ENCODE assay signal across 11 mouse cellular contexts in genomic region chr11:5314330-5314741, GRCm38 (mm10). TPM values are rescaled to one million over a fixed set of nuclear protein-coding genes. Genes with fewer than 3 reads are reported as not detected.
DNase-seq lines count a peak whose midpoint lies in the region; ATAC-seq and TF ChIP-seq lines count a peak whose summit lies in the region.
"Had no signal": no experiment of that assay in that cellular context is flagged by ENCODE, and none has a peak within 500 bp of the region (broad histone marks: within the 10 kb centered on the region; RNA-seq: fewer than 3 reads in every experiment).

No protein-coding gene starts in this region.

- H3K27ac ChIP-seq in lung, embryonic 14.5 days (ENCODE audit: low read depth): peak overlapping the region; percentile 43; the same call in 1 of the 2 replicates
- peak overlapping the region; percentile 68 for H3K27ac ChIP-seq in hindbrain, postnatal 0 days
- H3K27ac ChIP-seq in neural tube, embryonic 15.5 days (replicated peaks): peak overlapping the region; percentile 71
- no peak overlapping the region for H3K27ac ChIP-seq in intestine, postnatal 0 days (ENCODE audit: low read depth, low read length)
- H3K27ac ChIP-seq: heart, embryonic 10.5 days; macrophage; neural tube, embryonic 12.5 days had no signal

- no peak overlapping the region for H3K4me3 ChIP-seq in lung, embryonic 14.5 days (ENCODE audit: low read depth, low read length)
- H3K4me3 ChIP-seq in hindbrain, postnatal 0 days (ENCODE audit: low read length): no peak overlapping the region
- no peak overlapping the region for H3K4me3 ChIP-seq in neural tube, embryonic 15.5 days (replicated peaks)
- H3K4me3 ChIP-seq in intestine, postnatal 0 days (ENCODE audit: low read depth, low read length): no peak overlapping the region
- H3K4me3 ChIP-seq: heart, embryonic 10.5 days; neural tube, embryonic 12.5 days had no signal

- H3K4me2 ChIP-seq in lung, embryonic 14.5 days: no peak overlapping the region
- H3K4me2 ChIP-seq in hindbrain, postnatal 0 days (ENCODE audit: low read depth, low read length): no peak overlapping the region
- no peak overlapping the region for H3K4me2 ChIP-seq in neural tube, embryonic 15.5 days
- no peak overlapping the region for H3K4me2 ChIP-seq in intestine, postnatal 0 days (replicated peaks; ENCODE audit: low read depth)
- H3K4me2 ChIP-seq: neural tube, embryonic 12.5 days had no signal

- peak; percentile 22 to 42 for DNase-seq in cerebellum, adult 18-20 months
- DNase-seq in cerebellum, adult 9-10 months: no peak
- no peak for DNase-seq in lung, embryonic 14.5 days
- no peak for DNase-seq in lung, postnatal 14 days
- DNase-seq in hindbrain, postnatal 0 days (ENCODE audit: low spot score): no peak
- DNase-seq in thymus, postnatal 10 days (ENCODE audit: low spot score in 2 of 2): no peak

- H3K36me3 ChIP-seq in lung, embryonic 14.5 days (ENCODE audit: insufficient read depth): no peaks in the 10 kb centered on the region; the same call in 1 of the 2 replicates
- no peaks in the 10 kb centered on the region for H3K36me3 ChIP-seq in hindbrain, postnatal 0 days (ENCODE audit: insufficient read depth, low read length)
- no peaks in the 10 kb centered on the region for H3K36me3 ChIP-seq in neural tube, embryonic 15.5 days
- no peaks in the 10 kb centered on the region for H3K36me3 ChIP-seq in intestine, postnatal 0 days (ENCODE audit: control insufficient read depth, insufficient read depth)
- H3K36me3 ChIP-seq: heart, embryonic 10.5 days; neural tube, embryonic 12.5 days had no signal

- no peak overlapping the region for H3K9ac ChIP-seq in lung, embryonic 14.5 days
- H3K9ac ChIP-seq in hindbrain, postnatal 0 days (replicated peaks; ENCODE audit: low read length): no peak overlapping the region
- H3K9ac ChIP-seq in neural tube, embryonic 15.5 days (replicated peaks): no peak overlapping the region
- no peak overlapping the region for H3K9ac ChIP-seq in intestine, postnatal 0 days (ENCODE audit: low read depth, low read length)
- H3K9ac ChIP-seq: neural tube, embryonic 12.5 days had no signal

- peaks cover 16% of the 10 kb centered on the region for H3K4me1 ChIP-seq in lung, embryonic 14.5 days (ENCODE audit: insufficient read depth)
- H3K4me1 ChIP-seq in hindbrain, postnatal 0 days (ENCODE audit: insufficient read depth, low read length): peaks cover 32% of the 10 kb centered on the region
- peaks cover 30% of the 10 kb centered on the region for H3K4me1 ChIP-seq in neural tube, embryonic 15.5 days
- no peaks in the 10 kb centered on the region for H3K4me1 ChIP-seq in intestine, postnatal 0 days (replicated peaks; ENCODE audit: control insufficient read depth, insufficient read depth, low read length)

- ATAC-seq in lung, embryonic 14.5 days (ENCODE audit: insufficient read depth): no peak
- ATAC-seq in hindbrain, postnatal 0 days: no peak
- ATAC-seq in neural tube, embryonic 15.5 days (ENCODE audit: low FRiP score): no peak
- no peak for ATAC-seq in intestine, postnatal 0 days

- 49% methylated on average over 3 of the region's 3 CpGs for WGBS in lung, embryonic 14.5 days
- WGBS in hindbrain, postnatal 0 days: 23% methylated on average over 3 of the region's 3 CpGs
- WGBS in neural tube, embryonic 15.5 days: 34% methylated on average over 3 of the region's 3 CpGs
- WGBS in intestine, postnatal 0 days: 58% methylated on average over 3 of the region's 3 CpGs

- H3K27me3 ChIP-seq in lung, embryonic 14.5 days (ENCODE audit: insufficient read depth, low read length): no peaks in the 10 kb centered on the region
- no peaks in the 10 kb centered on the region for H3K27me3 ChIP-seq in hindbrain, postnatal 0 days (ENCODE audit: insufficient read depth, low read length)
- no peaks in the 10 kb centered on the region for H3K27me3 ChIP-seq in neural tube, embryonic 15.5 days (replicated peaks)
- H3K27me3 ChIP-seq in intestine, postnatal 0 days (replicated peaks; ENCODE audit: control insufficient read depth, insufficient read depth, low read length): no peaks in the 10 kb centered on the region
- H3K27me3 ChIP-seq: neural tube, embryonic 12.5 days had no signal

- TF ChIP-seq CTCF in lung, embryonic 14.5 days (IDR thresholded peaks at IDR 0.05; ENCODE audit: low read depth): no peak
- TF ChIP-seq CTCF in hindbrain, postnatal 0 days (IDR thresholded peaks at IDR 0.05; ENCODE audit: low read depth): no peak
- TF ChIP-seq CTCF in intestine, postnatal 0 days (IDR thresholded peaks at IDR 0.05; ENCODE audit: low read depth): no peak

- H3K9me3 ChIP-seq in lung, embryonic 14.5 days (ENCODE audit: low read depth, low read length): no peaks in the 10 kb centered on the region
- H3K9me3 ChIP-seq in hindbrain, postnatal 0 days (ENCODE audit: low read length): no peaks in the 10 kb centered on the region
- H3K9me3 ChIP-seq in neural tube, embryonic 15.5 days (replicated peaks): no peaks in the 10 kb centered on the region
- H3K9me3 ChIP-seq in intestine, postnatal 0 days (ENCODE audit: control insufficient read depth): no peaks in the 10 kb centered on the region
- H3K9me3 ChIP-seq: heart, embryonic 10.5 days; neural tube, embryonic 12.5 days had no signal

RNA-seq across cellular contexts. Expression of gene Kremen1, which starts 53.0 kb away (rescaled TPM):
- polyA plus RNA-seq in lung, embryonic 14.5 days (2014; fragmentation: Nextera tagmentation; extraction: Ambion mirVana): 12.5 and 14.5 TPM in 2 replicates
- total RNA-seq in hindbrain, postnatal 0 days (2014; rRNA removed): 14.8 and 18.5 TPM in 2 replicates
- polyA plus RNA-seq in hindbrain, postnatal 0 days (2015; fragmentation: Nextera tagmentation; extraction: Ambion mirVana): 3.2 and 3.6 TPM in 2 replicates
- 5.7 and 10.2 TPM in 2 replicates for polyA plus RNA-seq in neural tube, embryonic 15.5 days (2015; fragmentation: Nextera tagmentation; extraction: Ambion mirVana)
- 5.7 and 6.6 TPM in 2 replicates for polyA plus RNA-seq in intestine, postnatal 0 days (2015; fragmentation: Nextera tagmentation; extraction: Ambion mirVana)

Comparison
In these comparisons a context has a peak if more than half of its experiments do, and no peak if none do; other contexts are left out.
1. DNase-seq: peak in cerebellum, adult 18-20 months (2 of 2); none in cerebellum, adult 9-10 months (single experiment), lung, embryonic 14.5 days (single experiment), lung, postnatal 14 days (single experiment), hindbrain, postnatal 0 days (single experiment) and thymus, postnatal 10 days (0 of 2).